Mouse (Mus musculus) embryonic fibroblast, embryonic 13.5 days (primary cell): ENCODE results near the gene Lrrc75a.

ENCODE experiments used
- CTCF ChIP-seq: IDR thresholded peaks from 2 replicates; pipeline ENCODE4 v1.5.1; 2011; ENCODE audit warnings: mild to moderate bottlenecking, control low read depth, low read length, moderate library complexity, borderline replicate concordance; ENCODE audit not compliant: insufficient read depth
- POLR2A ChIP-seq: IDR thresholded peaks from 2 replicates; pipeline ENCODE4 v1.6.1; 2011; ENCODE audit warnings: low read depth, mild to moderate bottlenecking, control low read depth, low read length, moderate library complexity

DNA sequence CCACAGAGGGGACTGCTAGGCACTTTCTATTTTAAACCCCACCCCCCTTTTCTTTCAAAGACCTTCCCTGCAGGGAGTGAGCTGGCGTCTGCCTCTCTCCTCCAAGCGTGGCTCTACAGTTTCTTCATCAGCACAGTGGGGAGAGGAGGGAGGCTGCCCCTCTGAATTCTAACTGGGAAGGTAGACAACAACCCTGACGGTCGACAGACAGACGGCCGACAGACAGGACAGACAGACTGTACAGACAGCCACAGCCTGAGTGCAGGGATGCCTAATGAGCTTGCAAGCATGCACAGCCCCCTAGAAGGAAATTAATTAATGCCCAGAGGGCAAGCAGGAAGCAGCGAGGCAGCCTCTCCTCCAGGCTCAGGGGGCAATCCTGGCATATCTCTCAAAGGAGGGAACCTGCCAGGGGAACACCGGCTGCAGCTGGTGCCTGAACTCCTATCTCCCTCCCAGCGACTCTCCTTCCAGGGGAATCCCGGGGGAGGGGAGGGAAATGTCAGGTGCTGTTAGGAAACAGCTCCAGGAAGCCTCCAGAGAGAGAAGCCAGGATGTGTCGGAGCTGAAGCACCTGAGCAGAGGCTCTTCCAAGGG lies 18.0 kb downstream of the Lrrc75a start:
- TF ChIP-seq CTCF (no peak), POLR2A (no peak)
